Mouse (Mus musculus) cerebellum, adult 2 months (tissue): ENCODE measurements around the gene Pmepa1.

Source experiments
- CTCF ChIP-seq: fragments of 200-500 bp; IDR thresholded peaks from 2 replicates; pipeline ENCODE4 v1.5.1; 2011; ENCODE audit warnings: low read depth, mild to moderate bottlenecking, control low read depth, low read length, moderate library complexity, borderline replicate concordance; ENCODE audit not compliant: insufficient read depth
- POLR2A ChIP-seq: fragments of 200-500 bp; IDR thresholded peaks from 2 replicates; pipeline ENCODE4 v1.6.1; 2011; ENCODE audit warnings: low read length, control low read depth, borderline replicate concordance; ENCODE audit not compliant: insufficient read depth

DNA sequence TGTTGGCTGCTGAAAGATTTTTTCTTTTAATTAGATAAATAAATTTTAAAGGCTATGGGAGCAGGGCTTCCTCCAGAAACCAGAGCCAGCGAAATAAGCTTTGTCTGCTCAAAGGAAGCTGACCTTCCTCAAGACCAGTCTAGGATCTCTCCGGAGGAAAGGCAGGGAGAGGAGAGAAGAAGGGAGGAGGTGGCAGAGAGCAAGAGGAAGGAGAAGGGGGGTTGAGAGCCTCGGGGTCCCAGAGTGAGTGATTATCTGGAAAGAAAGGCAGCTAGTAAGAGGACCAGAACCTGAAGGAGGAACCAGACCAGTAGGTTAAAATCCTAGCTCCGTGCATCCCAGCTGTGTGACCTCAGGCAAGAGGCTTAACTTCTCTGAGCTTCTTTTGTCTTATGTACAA, 31.7 kb upstream of the Pmepa1 start:
- TF ChIP-seq CTCF: no peak
- TF ChIP-seq POLR2A: no peak
